Mouse (Mus musculus): Measurements from ENCODE around the gene Gm3435. TPM values are rescaled to one million over a fixed set of nuclear protein-coding genes. Genes with fewer than 3 reads are reported as not detected.
"Not testable (repeated sequence)": the region's sequence is repeated elsewhere in the genome, so short reads cannot be mapped to it uniquely, and the experiment has no call there.

Gm3435 gene
- total and polyA plus RNA-seq, 2 experiments, result 0.67 to 7.1 TPM

DNA sequence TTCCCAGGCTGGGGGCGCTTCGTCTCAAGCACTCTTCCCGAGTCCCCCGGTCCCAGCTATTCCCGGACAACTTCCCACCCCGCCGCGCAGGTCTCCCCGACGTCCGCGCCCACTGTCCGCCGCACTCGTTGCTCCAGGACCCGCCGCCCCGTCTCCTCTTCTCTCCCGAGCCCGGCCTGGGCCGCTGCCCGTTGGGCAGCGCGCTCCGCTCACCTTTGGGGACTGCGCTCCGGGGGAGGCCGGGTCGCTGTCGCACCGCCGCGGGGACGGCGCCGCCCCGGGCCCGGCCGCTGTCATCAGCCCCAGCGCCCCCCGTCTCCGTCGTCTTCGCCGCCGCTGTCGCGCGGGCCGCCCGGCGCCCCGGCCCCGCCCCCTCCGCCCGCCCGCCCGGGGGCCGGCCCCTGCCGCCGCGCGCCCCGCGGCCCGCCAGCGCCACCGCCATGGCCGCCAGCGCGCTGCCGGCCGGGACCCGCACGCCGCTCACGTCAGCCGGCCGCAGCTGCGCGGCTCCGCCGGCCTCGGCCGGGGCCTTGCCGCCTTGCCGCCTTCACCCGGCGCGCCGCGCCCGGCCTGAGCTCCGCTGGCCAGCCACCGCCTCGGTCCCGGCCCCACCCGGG, 17.3 kb upstream of the Gm3435 start:
- DNase-seq (ENCODE audit: extremely low read depth, low read depth, low spot score); H3K4me3 ChIP-seq (ENCODE audit: insufficient read depth, low read depth, low read length); H3K9ac ChIP-seq (ENCODE audit: low read depth, low read length); H3K79me2 ChIP-seq (ENCODE audit: control insufficient read depth, insufficient read depth, low read length); H3K36me3 ChIP-seq (ENCODE audit: control insufficient read depth, insufficient read depth, low read length); H3K4me1 ChIP-seq (ENCODE audit: control insufficient read depth, insufficient read depth, low read length); H3K27ac ChIP-seq (replicated peaks; ENCODE audit: insufficient read depth, low read depth, low read length); H3K27me3 ChIP-seq (ENCODE audit: control insufficient read depth, insufficient read depth, low read length): not testable (repeated sequence)
- no CpG with 5 or more reads among the region's 98 CpGs for WGBS

- no CpG with 5 or more reads among the region's 47 CpGs for WGBS
- not testable (repeated sequence) for H3K4me3 ChIP-seq (ENCODE audit: insufficient read depth, low read depth, low read length)
Observed at GRCm38 (mm10) chr17:14993139-14993832, 16.7 kb upstream of the Gm3435 start.

DNA sequence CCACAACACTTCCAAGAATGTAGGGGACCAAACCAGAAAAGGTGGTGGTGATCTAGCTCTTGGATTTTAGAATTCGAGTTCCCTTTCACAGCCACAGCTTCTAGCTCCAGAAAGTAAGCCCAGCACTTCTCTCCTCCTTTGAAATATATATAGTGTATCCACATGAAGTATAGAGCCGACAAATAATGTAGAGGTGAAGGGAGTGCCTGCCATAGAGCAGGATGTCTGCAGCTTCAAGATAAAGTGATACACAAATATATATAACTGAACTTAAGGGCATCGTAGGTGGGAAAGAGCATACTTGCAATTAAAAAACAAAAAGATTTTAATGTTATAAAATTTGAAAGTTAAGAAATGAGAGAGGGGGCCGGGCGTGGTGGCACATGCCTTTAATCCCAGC, 15.8 kb upstream of the Gm3435 start:
- H3K36me3 ChIP-seq (ENCODE audit: control insufficient read depth, insufficient read depth, low read length); DNase-seq (ENCODE audit: extremely low read depth, low read depth, low spot score); H3K27ac ChIP-seq (replicated peaks; ENCODE audit: insufficient read depth, low read depth, low read length); H3K4me3 ChIP-seq (ENCODE audit: insufficient read depth, low read depth, low read length); H3K4me1 ChIP-seq (ENCODE audit: control insufficient read depth, insufficient read depth, low read length); H3K79me2 ChIP-seq (ENCODE audit: control insufficient read depth, insufficient read depth, low read length); H3K27me3 ChIP-seq (ENCODE audit: control insufficient read depth, insufficient read depth, low read length); H3K9ac ChIP-seq (ENCODE audit: low read depth, low read length): not testable (repeated sequence)
- no CpG with 5 or more reads among the region's 5 CpGs for WGBS

More at GRCm38 (mm10) chr17:14993139-14993832, 16.7 kb upstream of the Gm3435 start:
- H3K9ac ChIP-seq (ENCODE audit: low read depth, low read length); DNase-seq (ENCODE audit: extremely low read depth, low read depth, low spot score); H3K27ac ChIP-seq (replicated peaks; ENCODE audit: insufficient read depth, low read depth, low read length); H3K36me3 ChIP-seq (ENCODE audit: control insufficient read depth, insufficient read depth, low read length); H3K4me1 ChIP-seq (ENCODE audit: control insufficient read depth, insufficient read depth, low read length); H3K27me3 ChIP-seq (ENCODE audit: control insufficient read depth, insufficient read depth, low read length); H3K79me2 ChIP-seq (ENCODE audit: control insufficient read depth, insufficient read depth, low read length): not testable (repeated sequence)

- DNase-seq (ENCODE audit: extremely low read depth, low read depth, low spot score); H3K4me3 ChIP-seq (ENCODE audit: insufficient read depth, low read depth, low read length); H3K27me3 ChIP-seq (ENCODE audit: control insufficient read depth, insufficient read depth, low read length); H3K27ac ChIP-seq (replicated peaks; ENCODE audit: insufficient read depth, low read depth, low read length); H3K9ac ChIP-seq (ENCODE audit: low read depth, low read length); H3K36me3 ChIP-seq (ENCODE audit: control insufficient read depth, insufficient read depth, low read length); H3K4me1 ChIP-seq (ENCODE audit: control insufficient read depth, insufficient read depth, low read length); H3K79me2 ChIP-seq (ENCODE audit: control insufficient read depth, insufficient read depth, low read length): not testable (repeated sequence)
- WGBS, result no CpG with 5 or more reads among the region's 4 CpGs
Observed at GRCm38 (mm10) chr17:15000047-15000446, 9.9 kb upstream of the Gm3435 start.

DNA sequence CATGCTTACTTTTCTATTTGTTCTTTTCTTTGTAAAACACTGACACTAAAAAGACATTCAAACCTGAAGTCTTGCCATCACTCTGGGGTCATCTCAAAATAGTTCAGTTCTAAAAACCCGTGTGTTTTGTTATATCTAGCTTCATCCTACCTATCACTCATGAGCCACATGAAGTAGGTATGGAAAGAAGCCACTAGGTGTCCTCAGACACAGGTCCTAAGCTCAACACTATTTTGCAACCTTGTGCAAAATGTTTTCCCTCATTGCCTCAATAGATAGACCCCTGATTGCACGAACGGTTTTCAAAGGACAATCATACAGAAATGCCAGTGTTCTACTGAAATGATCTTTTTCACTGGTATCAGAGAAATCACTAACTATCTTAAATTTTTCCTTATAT, 888 bp upstream of the Gm3435 start:
- not testable (repeated sequence) for H3K27ac ChIP-seq (replicated peaks; ENCODE audit: insufficient read depth, low read depth, low read length); DNase-seq (ENCODE audit: extremely low read depth, low read depth, low spot score); H3K9ac ChIP-seq (ENCODE audit: low read depth, low read length); H3K36me3 ChIP-seq (ENCODE audit: control insufficient read depth, insufficient read depth, low read length); H3K4me3 ChIP-seq (ENCODE audit: insufficient read depth, low read depth, low read length); H3K79me2 ChIP-seq (ENCODE audit: control insufficient read depth, insufficient read depth, low read length); H3K27me3 ChIP-seq (ENCODE audit: control insufficient read depth, insufficient read depth, low read length); H3K4me1 ChIP-seq (ENCODE audit: control insufficient read depth, insufficient read depth, low read length)
- WGBS, result no CpG with 5 or more reads among the region's 3 CpGs

- H3K79me2 ChIP-seq (ENCODE audit: control insufficient read depth, insufficient read depth, low read length); H3K4me1 ChIP-seq (ENCODE audit: control insufficient read depth, insufficient read depth, low read length); H3K9ac ChIP-seq (ENCODE audit: low read depth, low read length); H3K36me3 ChIP-seq (ENCODE audit: control insufficient read depth, insufficient read depth, low read length); H3K4me3 ChIP-seq (ENCODE audit: insufficient read depth, low read depth, low read length); H3K27me3 ChIP-seq (ENCODE audit: control insufficient read depth, insufficient read depth, low read length): not testable (repeated sequence)
- WGBS, result 53% methylated on average over 3 of the region's 3 CpGs
- H3K27ac ChIP-seq (replicated peaks; ENCODE audit: insufficient read depth, low read depth, low read length), result peak overlapping the region; percentile 74
- peak; percentile 36 for DNase-seq (ENCODE audit: extremely low read depth, low read depth, low spot score)
Observed at GRCm38 (mm10) chr17:15021503-15022220, 11.7 kb downstream of the Gm3435 start.

DNA sequence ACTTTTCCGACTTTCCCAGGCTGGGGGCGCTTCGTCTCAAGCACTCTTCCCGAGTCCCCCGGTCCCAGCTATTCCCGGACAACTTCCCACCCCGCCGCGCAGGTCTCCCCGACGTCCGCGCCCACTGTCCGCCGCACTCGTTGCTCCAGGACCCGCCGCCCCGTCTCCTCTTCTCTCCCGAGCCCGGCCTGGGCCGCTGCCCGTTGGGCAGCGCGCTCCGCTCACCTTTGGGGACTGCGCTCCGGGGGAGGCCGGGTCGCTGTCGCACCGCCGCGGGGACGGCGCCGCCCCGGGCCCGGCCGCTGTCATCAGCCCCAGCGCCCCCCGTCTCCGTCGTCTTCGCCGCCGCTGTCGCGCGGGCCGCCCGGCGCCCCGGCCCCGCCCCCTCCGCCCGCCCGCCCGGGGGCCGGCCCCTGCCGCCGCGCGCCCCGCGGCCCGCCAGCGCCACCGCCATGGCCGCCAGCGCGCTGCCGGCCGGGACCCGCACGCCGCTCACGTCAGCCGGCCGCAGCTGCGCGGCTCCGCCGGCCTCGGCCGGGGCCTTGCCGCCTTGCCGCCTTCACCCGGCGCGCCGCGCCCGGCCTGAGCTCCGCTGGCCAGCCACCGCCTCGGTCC, 14.0 kb downstream of the Gm3435 start:
- not testable (repeated sequence) for H3K36me3 ChIP-seq (ENCODE audit: control insufficient read depth, insufficient read depth, low read length); H3K27ac ChIP-seq (replicated peaks; ENCODE audit: insufficient read depth, low read depth, low read length); H3K9ac ChIP-seq (ENCODE audit: low read depth, low read length); H3K79me2 ChIP-seq (ENCODE audit: control insufficient read depth, insufficient read depth, low read length); H3K4me1 ChIP-seq (ENCODE audit: control insufficient read depth, insufficient read depth, low read length); H3K4me3 ChIP-seq (ENCODE audit: insufficient read depth, low read depth, low read length); H3K27me3 ChIP-seq (ENCODE audit: control insufficient read depth, insufficient read depth, low read length); DNase-seq (ENCODE audit: extremely low read depth, low read depth, low spot score)
- WGBS, result no CpG with 5 or more reads among the region's 97 CpGs

DNA sequence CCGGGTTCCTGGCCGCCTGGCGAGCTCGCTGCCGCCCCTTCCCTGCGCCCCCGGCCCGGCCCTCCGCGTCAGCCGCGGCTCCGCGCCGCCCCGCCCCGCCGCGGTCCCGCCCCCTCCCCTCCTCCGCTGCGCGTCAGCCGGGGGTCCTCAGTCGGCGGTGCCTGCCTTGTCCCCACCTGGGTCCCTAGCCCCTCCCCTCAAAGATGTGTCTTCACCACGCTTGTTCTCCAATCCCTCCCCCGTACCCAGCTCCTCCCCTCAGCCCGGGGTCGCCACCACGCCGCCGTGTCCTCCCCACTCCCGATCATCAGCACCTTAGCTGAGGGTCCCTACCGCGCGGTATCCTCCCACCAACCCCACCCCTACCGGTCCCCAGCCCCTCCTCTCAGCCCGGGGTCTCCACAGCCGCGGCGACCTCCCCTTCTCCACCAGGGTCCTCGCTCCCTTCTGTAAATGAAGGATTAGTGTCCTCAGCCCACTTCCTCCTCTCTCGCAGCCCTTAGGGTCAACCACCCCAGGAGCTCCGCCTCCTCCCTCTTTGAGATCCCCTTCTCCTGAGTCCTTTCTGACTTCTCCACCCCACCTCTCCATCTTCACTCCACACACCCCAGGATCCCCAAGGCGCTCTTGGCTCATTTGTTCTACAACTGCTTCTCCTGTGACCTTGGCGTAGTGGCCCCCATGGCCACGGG, 14.7 kb downstream of the Gm3435 start:
- no CpG with 5 or more reads among the region's 48 CpGs for WGBS
- not testable (repeated sequence) for H3K27me3 ChIP-seq (ENCODE audit: control insufficient read depth, insufficient read depth, low read length); DNase-seq (ENCODE audit: extremely low read depth, low read depth, low spot score); H3K27ac ChIP-seq (replicated peaks; ENCODE audit: insufficient read depth, low read depth, low read length); H3K36me3 ChIP-seq (ENCODE audit: control insufficient read depth, insufficient read depth, low read length); H3K4me3 ChIP-seq (ENCODE audit: insufficient read depth, low read depth, low read length); H3K4me1 ChIP-seq (ENCODE audit: control insufficient read depth, insufficient read depth, low read length); H3K79me2 ChIP-seq (ENCODE audit: control insufficient read depth, insufficient read depth, low read length); H3K9ac ChIP-seq (ENCODE audit: low read depth, low read length)
